Mouse (Mus musculus) urinary bladder, postnatal 25 days (tissue): ENCODE data around the gene Lrp8.

Source experiments
- DNase-seq: peaks from one replicate; pipeline ENCODE4 v3.0.0; 2022; ENCODE audit warnings: low spot score

The Lrp8 gene

GRCm38 (mm10) chr4:107846795-107847194 lies 44.7 kb downstream of the Lrp8 start:
- no peak for DNase-seq

GRCm38 (mm10) chr4:107848546-107848945 lies 46.5 kb downstream of the Lrp8 start:
- no peak for DNase-seq

GRCm38 (mm10) chr4:107849621-107850020 lies 47.6 kb downstream of the Lrp8 start:
- DNase-seq, result no peak

- no peak for DNase-seq
Measured at GRCm38 (mm10) chr4:107850091-107850490, 48.0 kb downstream of the Lrp8 start.

- no peak for DNase-seq
Measured at GRCm38 (mm10) chr4:107853333-107853732, 51.3 kb downstream of the Lrp8 start.

GRCm38 (mm10) chr4:107853836-107854235 lies 51.8 kb downstream of the Lrp8 start:
- DNase-seq, result no peak

- no peak for DNase-seq
Measured at GRCm38 (mm10) chr4:107856958-107857686, 55.1 kb downstream of the Lrp8 start.

- DNase-seq, result no peak
Measured at GRCm38 (mm10) chr4:107858995-107859394, 56.9 kb downstream of the Lrp8 start.

GRCm38 (mm10) chr4:107864866-107865265 lies 62.8 kb downstream of the Lrp8 start:
- DNase-seq, result no peak

GRCm38 (mm10) chr4:107879254-107880050 lies 77.4 kb downstream of the Lrp8 start, which contains the start of gene Magoh:
Magoh (plus strand) TSS chr4:107879755.
- peak; percentile 95 for DNase-seq

- no peak for DNase-seq
Measured at GRCm38 (mm10) chr4:107881631-107882030, 79.6 kb downstream of the Lrp8 start.

- no peak for DNase-seq
Measured at GRCm38 (mm10) chr4:107886371-107886770, 84.3 kb downstream of the Lrp8 start.

GRCm38 (mm10) chr4:107889385-107889730 lies 87.3 kb downstream of the Lrp8 start:
- DNase-seq, result no peak

- DNase-seq, result peak; percentile 91
Measured at GRCm38 (mm10) chr4:107889731-107890432, 87.8 kb downstream of the Lrp8 start, which contains the start of gene 0610037L13Rik. 0610037L13Rik (plus strand) TSS chr4:107889813.

GRCm38 (mm10) chr4:107892663-107893062 lies 90.6 kb downstream of the Lrp8 start:
- no peak for DNase-seq

GRCm38 (mm10) chr4:107899211-107899927 lies 97.3 kb downstream of the Lrp8 start:
- DNase-seq, result no peak

GRCm38 (mm10) chr4:107900206-107900605 lies 98.1 kb downstream of the Lrp8 start:
- DNase-seq, result no peak

GRCm38 (mm10) chr4:107904252-107904651 lies 102.2 kb downstream of the Lrp8 start:
- DNase-seq, result no peak

- no peak for DNase-seq
Measured at GRCm38 (mm10) chr4:107906561-107906960, 104.5 kb downstream of the Lrp8 start.

GRCm38 (mm10) chr4:107910020-107910419 lies 108.0 kb downstream of the Lrp8 start:
- no peak for DNase-seq

- no peak for DNase-seq
Measured at GRCm38 (mm10) chr4:107920336-107920735, 118.3 kb downstream of the Lrp8 start.

GRCm38 (mm10) chr4:107921152-107921695 lies 119.2 kb downstream of the Lrp8 start:
- DNase-seq, result no peak
